Mouse (Mus musculus) heart, postnatal 25 days (tissue): ENCODE results near the gene Capn1. TPM values are rescaled to one million over a fixed set of nuclear protein-coding genes. Genes with fewer than 3 reads are reported as not detected.
A peak's percentile ranks its signal among the peaks of the same experiment; 100 is the strongest.

ENCODE experiments used
- DNase-seq: peaks from one replicate; pipeline ENCODE4 v3.0.0; 2022; ENCODE audit warnings: low spot score
- intact Hi-C: fragments of 180-260 bp; cut with DNase I; formaldehyde crosslinking; loops from one replicate; pipeline ENCODE4 v1.15.1; 2025
- total RNA-seq, 2 experiments: library from RNA; stranded (reverse); gene quantifications; 2 replicates each; pipeline ENCODE4 v1.2.3; 2021

Capn1 gene
- total RNA-seq, 2 experiments from 2014 or later, result 27.5 to 32.8 TPM

DNA sequence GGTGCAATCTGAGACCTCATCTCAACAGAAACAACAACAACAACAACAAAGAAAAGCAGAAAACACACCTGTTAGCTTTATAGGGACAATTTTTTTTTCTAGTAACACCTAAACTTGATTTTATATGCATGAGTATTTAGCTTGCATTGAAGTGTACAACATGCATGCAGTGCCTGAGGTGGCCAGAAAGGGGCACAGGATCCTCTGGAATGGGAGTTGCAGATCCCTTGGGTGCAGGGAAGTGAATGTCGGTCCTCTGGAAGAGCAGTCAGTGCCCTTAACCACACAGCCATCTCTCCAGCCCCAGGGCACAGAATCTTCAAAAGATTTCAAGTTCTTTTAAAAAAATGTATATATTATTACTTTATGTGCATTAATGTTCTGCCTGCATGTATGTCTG is 53.0 kb downstream of the Capn1 start:
- no peak for DNase-seq
- intact Hi-C loops, result no loop called here

DNA sequence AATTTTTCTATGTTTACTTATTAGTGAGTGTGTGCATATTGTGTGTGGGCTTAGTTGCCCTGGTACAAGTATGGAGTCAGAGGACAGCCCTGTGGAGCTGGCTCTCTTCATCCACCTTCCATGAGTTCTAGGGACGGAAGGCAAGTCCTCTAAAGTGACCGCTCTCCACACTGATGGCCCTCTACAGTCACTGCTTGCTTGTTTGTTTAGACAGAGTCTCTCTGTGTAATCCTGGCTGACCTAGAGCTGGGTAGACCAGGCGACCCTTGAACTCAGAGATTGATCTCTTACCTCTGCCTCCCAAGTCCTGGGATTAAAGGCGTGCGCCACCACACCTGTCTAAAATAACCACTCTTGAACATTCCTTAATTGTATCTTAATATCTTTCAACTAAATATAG is 58.3 kb downstream of the Capn1 start:
- no peak for DNase-seq
- intact Hi-C loops, result loop anchor here (2.0 kb wide), 1 partner anchor 165 kb away; no protein-coding TSS in a partner anchor

DNA sequence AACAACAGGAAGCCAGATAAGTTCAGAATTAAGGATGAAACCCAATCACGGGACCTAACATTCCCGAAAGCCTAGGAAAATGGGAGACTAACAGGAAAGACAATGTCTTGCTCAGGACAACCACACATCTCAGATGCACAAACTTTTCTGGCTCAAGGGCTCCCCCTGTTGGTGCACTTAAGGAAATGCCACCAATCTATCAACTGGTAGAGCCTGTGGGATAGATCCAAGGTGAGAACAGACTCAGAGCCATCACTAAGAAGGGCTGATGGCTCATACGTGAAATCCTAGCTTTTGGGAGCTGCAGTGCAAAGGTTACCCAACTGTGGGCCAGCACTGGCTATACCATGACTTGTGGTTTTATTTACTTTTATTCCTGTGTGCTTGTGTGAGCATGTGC is 59.0 kb downstream of the Capn1 start:
- peak; percentile 71 for DNase-seq
- intact Hi-C loops, result loop anchor here (1.0 to 2.0 kb wide), 2 partner anchors 32 to 164 kb away; partner anchors contain the start of gene Cdc42ep2

DNA sequence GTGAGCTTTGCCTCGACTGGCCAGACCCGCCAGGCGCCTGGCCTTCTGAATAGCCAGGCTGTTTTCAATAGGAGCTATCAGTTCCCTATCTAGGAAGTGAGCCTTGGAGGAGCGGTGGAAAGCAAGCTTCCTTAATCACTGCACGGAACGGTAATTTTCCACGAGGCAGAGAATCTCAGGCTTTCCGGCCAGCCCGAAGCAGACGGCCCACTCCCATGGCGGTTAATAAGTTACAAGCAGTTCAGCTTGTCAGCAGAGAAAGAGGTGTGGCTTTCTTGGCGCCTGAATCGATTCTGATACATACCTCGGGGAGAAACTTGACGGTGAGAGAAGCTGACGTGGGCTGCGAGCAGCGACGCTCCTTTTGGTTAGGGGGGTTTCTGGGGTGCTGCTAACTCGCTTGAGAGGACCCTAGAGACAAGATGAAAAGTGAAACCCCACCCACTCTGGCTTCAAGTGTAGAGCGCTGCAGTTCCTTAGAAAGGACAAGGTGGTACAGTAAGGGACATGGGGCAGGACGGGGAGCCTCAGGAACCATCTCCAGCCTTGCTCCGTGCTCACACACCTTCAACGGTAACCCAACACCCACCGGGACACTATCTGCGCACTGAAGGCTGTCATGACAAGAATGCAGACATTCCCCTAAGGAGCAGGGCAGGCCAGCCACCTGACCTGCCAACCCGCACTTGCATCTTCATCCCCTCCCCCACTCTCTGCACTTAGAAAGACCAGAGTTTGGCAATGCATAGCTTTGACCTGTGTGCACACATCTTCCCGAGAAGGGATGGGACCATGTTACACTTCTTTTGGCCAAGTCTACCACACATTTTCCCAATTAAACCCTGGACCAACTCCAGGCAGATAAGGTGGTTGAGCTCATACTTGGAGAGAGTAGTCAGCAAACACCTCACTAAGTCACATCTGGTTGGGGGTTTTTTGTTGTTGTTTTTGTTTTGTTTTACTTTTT is 59.7 kb downstream of the Capn1 start:
- DNase-seq, result peak; percentile 58
- intact Hi-C loops, result loop anchor here (1.0 to 2.0 kb wide), 2 partner anchors 32 to 163 kb away; partner anchors contain the start of gene Cdc42ep2

DNA sequence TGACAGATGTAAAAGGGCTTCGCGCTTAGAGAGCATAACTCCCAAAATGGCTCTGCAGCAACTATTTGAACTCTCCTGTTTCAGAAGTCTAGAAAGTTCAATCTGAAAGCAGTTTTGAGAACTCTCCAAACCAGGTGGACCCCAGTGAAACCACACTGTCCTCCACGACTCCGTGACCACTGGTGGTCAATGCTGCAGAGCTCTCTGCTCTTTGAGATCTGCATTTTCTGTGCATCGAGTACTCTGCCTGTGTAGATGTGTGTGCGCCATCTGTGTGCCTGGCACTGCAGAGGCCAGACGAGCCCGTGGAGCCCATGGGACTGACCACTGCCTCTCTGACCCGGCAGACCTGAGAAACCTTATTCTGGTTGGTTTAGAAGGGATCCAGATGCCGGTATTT is 60.8 kb downstream of the Capn1 start:
- intact Hi-C loops, result no loop called here
- DNase-seq, result no peak

DNA sequence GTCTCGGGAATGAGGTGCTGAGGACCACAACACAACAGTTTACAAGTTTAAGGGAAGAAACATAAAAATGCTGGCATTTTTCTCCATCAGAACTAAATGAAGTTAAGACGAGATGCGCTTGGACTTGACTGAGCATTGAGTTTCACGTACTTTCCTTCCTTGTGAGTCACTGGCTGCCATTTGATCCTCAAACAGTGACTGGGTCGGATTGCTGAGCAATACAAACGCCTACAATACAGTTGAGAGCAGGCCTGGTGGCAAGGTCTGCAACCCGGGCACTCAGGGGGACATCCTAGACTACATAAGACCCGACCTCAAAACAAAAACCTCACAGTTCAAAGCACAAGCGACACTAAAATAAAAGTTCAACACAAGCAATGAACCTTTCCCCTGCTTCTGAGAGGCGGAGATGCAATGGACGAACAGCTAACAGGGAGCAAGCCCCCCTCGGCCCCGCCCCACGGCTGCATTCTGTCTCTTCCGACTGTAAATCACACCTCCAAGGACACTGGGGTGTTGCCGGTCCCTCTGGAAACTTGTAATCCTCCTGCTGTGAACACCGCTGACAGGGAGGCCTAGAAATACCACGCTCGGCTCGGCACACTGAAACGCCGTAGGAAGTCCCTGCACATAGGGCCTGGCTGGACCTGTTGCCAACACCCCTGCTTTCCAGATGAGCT is 61.5 kb downstream of the Capn1 start:
- intact Hi-C loops, result no loop called here

DNA sequence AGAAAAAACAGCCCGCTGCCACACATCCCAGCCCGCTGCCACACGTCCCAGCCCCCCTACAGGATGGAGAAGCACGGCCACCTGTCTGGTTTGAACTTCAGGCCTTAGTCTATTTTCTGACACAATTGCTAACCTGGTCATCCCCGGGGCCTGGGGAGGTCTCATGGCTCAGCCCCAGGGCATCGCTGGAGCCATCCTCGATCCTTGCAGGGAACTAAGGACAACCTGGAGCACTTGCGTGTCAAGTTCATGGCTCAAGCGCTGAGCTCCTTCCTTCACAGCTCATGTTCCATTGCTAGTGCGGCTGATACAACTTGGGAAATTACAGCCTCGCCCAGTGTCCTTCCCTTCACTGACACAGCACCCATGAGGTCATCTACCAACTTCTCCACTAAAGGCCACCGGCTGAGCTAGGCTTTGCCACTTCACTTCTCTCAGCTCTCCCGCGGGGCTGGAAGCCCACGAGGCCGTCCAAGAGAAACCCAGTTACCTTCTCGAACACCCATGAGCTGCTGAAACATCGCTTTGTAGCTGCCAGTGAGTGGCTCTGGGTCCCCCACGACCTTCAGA is 62.4 kb downstream of the Capn1 start:
- no peak for DNase-seq
- intact Hi-C loops, result no loop called here

More for the DNA sequence above, 61.5 kb downstream of the Capn1 start:
- no peak for DNase-seq

DNA sequence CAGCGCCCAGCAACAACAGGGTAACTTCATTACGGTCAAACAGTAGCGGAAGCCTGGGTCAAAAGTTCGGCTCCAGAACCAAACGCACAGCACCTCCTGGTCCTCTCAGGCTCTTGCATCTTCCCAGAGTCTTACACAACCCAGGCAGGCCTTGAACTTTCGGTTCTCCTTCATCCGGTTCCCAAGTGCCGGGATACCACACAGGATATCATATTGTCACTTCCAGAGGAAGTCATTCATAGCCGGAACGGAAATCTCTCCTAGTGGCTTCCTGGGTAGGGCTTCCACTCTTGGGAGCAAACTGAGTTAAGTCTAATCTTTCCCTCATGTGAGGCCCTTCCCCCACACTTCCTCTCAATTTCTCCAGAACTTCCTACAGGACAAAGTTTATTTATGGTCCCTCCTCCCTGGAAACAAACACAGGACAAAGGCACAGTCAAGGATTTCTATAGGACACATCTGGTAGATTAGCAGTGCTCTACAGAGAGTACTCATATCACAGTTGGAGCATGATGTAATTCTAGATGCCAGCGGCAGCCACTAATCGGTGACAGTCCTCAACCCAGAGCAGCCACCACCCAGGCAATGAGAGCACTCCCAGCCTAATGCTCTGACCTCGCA is 63.5 kb downstream of the Capn1 start:
- DNase-seq, result peak; percentile 68
- intact Hi-C loops, result no loop called here

DNA sequence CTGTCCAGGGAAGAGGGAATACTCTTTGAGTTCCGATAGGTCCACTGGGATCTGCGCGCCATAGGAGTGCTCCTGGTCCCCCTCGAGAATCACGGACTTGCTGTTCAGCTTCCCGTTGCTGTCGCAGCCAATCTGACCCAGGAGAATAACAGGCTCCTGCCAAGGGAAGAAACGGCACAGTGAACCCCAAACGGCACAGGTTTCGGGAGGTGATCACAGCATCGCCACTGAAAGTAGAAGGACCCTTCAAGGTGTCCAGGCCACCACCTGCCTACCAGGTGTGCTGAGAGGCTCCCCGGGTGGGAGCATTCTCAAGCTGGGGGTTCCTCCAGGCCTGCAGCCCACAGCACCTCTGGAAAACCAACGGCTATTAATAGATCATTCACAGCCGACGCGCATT is 64.1 kb downstream of the Capn1 start:
- intact Hi-C loops, result no loop called here
- DNase-seq, result no peak

DNA sequence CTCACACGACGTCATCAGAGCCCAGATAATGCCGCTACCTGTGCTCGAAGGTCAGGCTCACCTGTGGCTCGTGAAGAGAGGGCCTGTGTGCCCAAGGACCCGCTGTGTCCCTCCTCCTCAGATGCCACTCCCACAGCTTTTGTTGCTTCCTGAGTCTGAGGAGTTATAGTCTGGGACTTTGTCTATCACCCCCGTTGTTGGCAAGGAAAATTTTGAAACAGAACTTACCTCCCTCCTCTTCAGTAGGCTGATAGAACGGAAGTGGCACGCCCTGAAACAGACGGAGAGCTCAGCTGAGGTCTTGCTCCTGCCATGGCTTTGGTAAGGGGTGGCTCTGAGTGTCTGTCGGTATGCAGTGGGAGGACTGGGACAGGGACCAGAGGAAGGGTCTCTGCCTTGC is 65.5 kb downstream of the Capn1 start:
- DNase-seq, result no peak
- intact Hi-C loops, result no loop called here

DNA sequence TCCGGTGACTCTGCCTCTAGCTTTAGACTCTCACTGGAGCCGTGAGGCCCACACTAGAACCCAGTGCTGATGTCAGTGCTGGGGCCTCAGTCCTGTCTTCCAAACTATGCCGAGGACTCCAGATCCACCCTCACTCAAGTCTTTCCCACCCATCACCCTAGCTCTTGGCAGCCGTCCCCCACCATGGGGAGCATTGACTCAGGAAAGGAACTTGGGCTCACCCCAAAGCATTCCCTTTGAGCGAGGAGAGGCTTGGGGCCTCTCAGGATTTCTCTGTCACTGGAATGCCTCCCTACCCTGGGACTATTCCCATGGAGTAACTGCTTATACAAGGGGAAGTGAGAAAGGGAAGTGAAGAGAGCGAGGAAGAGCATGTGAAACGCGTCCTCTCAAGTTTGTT is 69.8 kb downstream of the Capn1 start:
- intact Hi-C loops, result no loop called here
- DNase-seq, result peak; percentile 64

DNA sequence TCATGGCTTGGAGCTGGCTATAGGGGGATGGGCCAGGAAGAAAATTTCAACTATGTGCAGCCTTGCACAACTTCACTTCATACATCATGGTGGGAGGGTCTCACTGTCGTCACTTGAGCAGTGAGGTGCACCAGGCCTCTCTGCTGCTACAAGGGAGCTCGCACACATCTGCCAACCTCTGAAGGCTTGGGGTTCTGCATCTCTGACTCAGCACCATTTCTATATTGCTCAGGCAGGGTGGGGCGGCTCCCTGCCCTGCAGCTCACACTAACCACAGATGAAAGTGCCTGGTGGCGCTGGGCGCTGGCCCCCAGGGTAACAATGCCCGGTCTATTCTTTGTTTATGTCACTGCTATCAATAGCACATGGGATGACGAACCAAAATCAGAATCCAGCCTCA is 70.7 kb downstream of the Capn1 start:
- intact Hi-C loops, result no loop called here
- no peak for DNase-seq

DNA sequence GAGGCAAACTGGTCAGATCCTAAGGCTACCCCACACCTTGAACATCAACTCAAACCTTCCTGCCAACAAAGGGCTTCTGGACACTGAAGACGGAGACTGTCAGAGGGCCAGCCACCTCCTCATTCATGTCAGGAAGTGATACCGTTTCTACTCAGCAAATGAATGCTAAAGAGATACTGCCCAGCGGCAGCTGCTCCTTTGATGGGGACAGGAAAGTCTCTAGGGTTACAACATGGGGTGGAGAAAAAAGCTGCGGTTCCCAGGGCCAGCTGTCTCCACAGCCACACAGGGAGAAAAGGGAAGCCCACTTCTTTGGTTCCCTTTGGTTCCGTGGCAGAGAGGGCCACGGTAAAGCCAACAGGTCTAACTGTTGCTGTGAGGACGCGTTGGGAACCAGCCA is 71.6 kb downstream of the Capn1 start:
- intact Hi-C loops, result no loop called here
- no peak for DNase-seq

DNA sequence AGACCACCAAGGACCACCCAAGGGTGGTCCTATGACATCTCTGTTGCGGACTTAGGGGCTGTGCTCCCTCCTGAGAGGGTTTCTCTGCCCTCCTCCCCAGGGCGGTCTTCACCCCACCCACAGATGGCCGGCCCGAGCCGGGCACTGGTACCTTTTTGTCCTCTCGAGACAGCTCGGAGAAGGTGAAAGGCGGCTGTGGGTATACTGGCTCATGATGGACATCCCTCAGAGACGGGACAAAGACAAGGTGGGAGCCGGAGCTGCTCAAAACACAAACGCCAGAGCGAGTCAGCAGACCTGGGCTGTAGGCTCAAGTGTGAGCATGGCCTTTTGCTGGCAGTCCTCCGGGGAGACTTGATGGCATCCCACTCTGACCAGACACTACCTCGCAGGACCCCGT is 72.3 kb downstream of the Capn1 start:
- intact Hi-C loops, result no loop called here

DNA sequence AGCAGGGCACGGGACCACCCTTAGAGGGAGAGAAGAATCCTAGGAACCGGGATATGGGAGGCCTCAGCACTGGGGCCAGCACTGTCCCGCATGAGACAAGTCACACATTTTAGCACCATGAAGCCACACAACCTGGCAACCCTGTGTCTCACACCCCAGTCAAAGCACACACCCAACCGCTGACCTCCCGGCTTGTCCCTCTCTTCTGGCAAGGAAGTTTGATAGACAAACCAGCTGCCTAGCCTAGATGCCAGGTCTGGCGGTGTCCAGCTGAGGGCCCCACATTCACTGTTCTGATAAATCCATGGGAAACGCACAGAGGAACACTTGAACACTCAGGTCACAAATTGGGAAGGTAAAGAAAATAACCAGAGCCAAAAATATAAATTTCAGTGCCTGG is 73.1 kb downstream of the Capn1 start:
- DNase-seq, result no peak
- intact Hi-C loops, result no loop called here

More for the DNA sequence above, 72.3 kb downstream of the Capn1 start:
- DNase-seq, result no peak

DNA sequence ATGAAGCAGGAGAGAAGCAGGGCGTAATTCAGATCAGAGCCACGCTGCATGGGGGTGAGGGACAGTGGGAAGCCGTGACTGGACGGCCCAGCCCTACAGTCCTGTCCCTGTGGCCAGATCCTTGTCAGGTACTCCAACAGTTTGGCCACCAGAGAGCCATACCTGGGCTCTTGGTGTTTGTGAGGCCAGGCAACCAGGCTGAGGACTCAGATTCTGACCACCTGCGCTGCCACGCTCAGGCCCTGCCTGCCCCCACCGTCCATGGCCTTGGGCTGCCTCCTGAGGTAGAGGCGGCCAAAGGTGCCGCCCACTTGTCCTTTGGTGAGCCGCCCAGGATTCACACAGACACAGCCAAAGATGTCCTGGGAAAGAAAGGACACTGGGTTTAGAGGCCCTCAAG is 75.0 kb downstream of the Capn1 start:
- DNase-seq, result no peak
- intact Hi-C loops, result loop anchor here (2.0 kb wide), 1 partner anchor 16 kb away; the partner anchor contains the start of gene Cdc42ep2

DNA sequence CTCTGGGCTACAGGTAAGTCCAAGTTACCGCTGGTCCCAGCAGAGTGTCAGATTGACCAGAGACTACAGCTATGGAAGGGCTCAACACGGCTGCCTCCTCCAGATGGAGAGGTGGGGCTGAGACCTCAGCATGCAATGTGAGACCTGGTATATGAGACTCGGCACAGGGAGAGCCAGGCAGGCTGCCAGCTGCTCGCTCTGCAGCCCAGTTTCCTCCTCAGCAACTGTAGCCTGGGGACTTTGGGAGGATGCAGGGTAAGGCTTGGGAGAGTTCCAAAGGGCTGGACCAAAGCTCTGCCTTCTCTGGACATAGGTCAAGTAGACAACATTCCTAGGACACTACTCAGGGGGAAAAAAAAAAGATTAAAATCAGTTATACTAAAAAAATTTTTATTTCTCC is 75.5 kb downstream of the Capn1 start:
- intact Hi-C loops, result loop anchor here (2.0 kb wide), 1 partner anchor 15 kb away; the partner anchor contains the start of gene Cdc42ep2
- peak; percentile 79 for DNase-seq

DNA sequence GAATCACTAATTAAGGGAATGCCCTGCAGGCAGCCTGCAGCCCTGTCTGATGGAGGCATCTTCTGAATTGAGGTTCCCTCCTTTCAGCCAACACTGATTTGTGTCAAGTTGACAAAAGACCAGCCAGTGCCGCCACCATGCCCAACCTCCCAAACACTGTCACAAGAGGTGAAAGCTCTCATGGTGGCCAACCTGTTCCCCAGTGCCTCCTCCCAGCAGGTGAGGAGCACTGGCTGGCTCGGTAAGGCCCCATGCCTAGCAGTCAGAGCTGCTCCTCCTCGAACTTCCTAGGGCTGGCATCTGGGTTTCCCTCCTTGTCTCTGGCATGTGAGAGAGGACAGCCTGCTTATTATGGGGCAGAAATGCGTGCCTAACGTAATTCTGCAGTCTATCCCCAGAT is 76.0 kb downstream of the Capn1 start:
- intact Hi-C loops, result loop anchor here (2.0 kb wide), 1 partner anchor 15 kb away; the partner anchor contains the start of gene Cdc42ep2
- no peak for DNase-seq
